Mouse (Mus musculus) testis, adult 2 months (tissue): ENCODE data around the gene Ppil3. TPM values are rescaled to one million over a fixed set of nuclear protein-coding genes. Genes with fewer than 3 reads are reported as not detected.

ENCODE experiments used
- H3K27ac ChIP-seq: fragments of 200-500 bp; 2 replicates; pipeline ENCODE4 v1.5.1; 2012; ENCODE audit warnings: low read depth, low read length; ENCODE audit not compliant: control insufficient read depth, insufficient read depth
- H3K27me3 ChIP-seq: fragments of 200-500 bp; 2 replicates; pipeline ENCODE4 v1.6.1; 2012; ENCODE audit warnings: mild to moderate bottlenecking, low read length, moderate library complexity; ENCODE audit not compliant: control insufficient read depth, insufficient read depth
- H3K36me3 ChIP-seq: fragments of 200-500 bp; 2 replicates; pipeline ENCODE4 v1.6.1; 2012; ENCODE audit warnings: mild to moderate bottlenecking, low read length; ENCODE audit not compliant: control insufficient read depth, insufficient read depth
- H3K4me1 ChIP-seq: fragments of 200-500 bp; 2 replicates; pipeline ENCODE4 v1.6.1; 2012; ENCODE audit warnings: low read length; ENCODE audit not compliant: control insufficient read depth, insufficient read depth
- H3K4me3 ChIP-seq: fragments of 200-500 bp; 2 replicates; pipeline ENCODE4 v1.5.1; 2012; ENCODE audit warnings: low read depth, mild to moderate bottlenecking, low read length, moderate library complexity, mixed read lengths; ENCODE audit not compliant: control insufficient read depth
- CTCF ChIP-seq: fragments of 200-500 bp; IDR thresholded peaks from 2 replicates; pipeline ENCODE4 v1.5.1; 2012; ENCODE audit warnings: low read depth, mild to moderate bottlenecking, inconsistent platforms, low read length, moderate library complexity; ENCODE audit not compliant: control insufficient read depth, insufficient read depth, insufficient replicate concordance
- POLR2A ChIP-seq: fragments of 200-500 bp; IDR thresholded peaks from 2 replicates; pipeline ENCODE4 v1.6.1; 2012; ENCODE audit warnings: low read depth, mild to moderate bottlenecking, inconsistent platforms, low read length, moderate library complexity; ENCODE audit not compliant: control insufficient read depth
- polyA plus RNA-seq: library from polyadenylated mRNA; depleted of rRNA; stranded (reverse); fragments of >200 nt; gene quantifications from 2 replicates; pipeline ENCODE4 v1.2.3, GENCODE M21; 2012; rRNA removed

The Ppil3 gene
- 13.4 and 14.8 TPM in 2 replicates for polyA plus RNA-seq

DNA sequence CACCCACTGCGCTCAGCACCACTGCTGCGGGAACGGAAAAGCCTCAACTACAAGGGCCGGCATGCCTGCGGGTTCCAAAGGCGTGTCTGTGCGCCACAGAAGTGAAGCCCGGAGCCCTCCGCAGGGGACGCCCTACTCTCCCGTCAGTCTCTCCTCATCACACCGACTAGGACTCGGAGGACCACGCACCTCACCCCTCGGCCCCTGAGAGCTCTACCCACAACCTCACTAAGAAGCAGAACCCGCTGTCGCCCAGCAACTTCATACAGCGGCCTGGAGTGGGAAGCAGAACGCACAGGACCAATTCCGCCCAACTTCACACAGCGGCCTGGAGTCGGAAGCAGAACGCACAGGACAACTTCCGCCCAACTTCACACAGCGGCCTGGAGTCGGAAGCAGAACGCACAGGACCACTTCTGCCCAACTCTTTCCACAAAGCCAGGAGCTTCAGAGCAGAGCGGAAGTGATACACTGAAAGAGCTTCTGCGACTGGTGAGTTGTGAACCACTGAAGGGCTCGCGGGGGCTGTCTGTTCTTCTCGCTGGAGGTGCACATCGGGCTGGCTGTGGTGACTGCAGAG, at the start of gene Ppil3, which contains the start of gene Nif3l1:
Ppil3 (minus strand) TSS at position 344 of the 580 bp plus-strand sequence.
Nif3l1 (plus strand) TSS at position 9 of the 580 bp plus-strand sequence.
- H3K4me3 ChIP-seq, result peak within 1 kb of the TSS; percentile 94
- no peak for TF ChIP-seq CTCF
- peak; percentile 75; the same call in 1 of the 2 replicates for TF ChIP-seq POLR2A
- no peaks in the 10 kb centered on the region for H3K27me3 ChIP-seq
- peaks cover 3% of the 10 kb centered on the region for H3K4me1 ChIP-seq
- no peaks in the 10 kb centered on the region for H3K36me3 ChIP-seq
- H3K27ac ChIP-seq, result peak within 1 kb of the TSS; percentile 91

DNA sequence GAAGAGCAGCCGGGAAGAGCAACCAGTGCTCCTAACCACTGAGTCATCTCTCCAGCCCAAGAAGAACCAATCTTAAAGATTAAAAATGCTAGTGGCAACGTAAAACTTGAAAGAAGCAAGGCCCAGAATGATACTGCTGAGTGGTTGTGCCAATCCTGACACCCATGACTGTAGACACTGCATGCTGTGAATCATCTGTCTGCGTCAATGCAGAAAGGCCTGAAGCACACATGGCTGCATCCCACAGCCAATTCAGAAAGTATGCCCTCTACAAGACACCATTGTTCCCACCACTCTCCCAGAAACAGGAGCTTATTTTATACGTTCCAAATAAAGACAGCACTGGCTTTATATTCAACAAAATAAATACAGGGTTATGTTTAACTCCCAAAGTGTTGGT, 37.4 kb upstream of the Ppil3 start:
- no peak for TF ChIP-seq POLR2A
- TF ChIP-seq CTCF, result no peak
- Histone ChIP-seq H3K27me3 (no peaks in the 10 kb centered on the region), H3K36me3 (peaks cover 1% of the 10 kb centered on the region), H3K4me3 (no peak overlapping the region), H3K4me1 (no peaks in the 10 kb centered on the region), H3K27ac (no peak overlapping the region)

DNA sequence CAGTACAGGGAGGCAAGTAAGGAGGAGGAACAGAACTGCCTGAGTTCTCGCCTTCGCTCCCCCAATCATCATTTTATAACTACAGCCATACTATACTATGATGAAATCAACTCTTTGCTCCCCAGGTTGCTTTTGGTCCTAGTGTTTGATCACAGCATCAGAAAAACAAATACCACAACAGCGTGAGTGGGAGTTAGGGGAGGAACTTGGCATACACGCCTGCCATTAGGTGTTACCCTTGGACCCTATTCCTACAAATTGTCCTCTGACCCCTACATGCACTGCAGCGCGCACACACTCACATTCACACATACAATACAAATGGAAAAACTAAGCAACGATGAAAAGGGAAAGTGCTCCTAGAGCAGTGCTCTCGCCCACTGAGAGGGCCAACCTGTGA, 30.4 kb upstream of the Ppil3 start:
- Histone ChIP-seq H3K4me1 (no peaks in the 10 kb centered on the region), H3K27ac (no peak overlapping the region), H3K27me3 (no peaks in the 10 kb centered on the region), H3K36me3 (peaks cover 2% of the 10 kb centered on the region; the same call in 1 of the 2 replicates), H3K4me3 (no peak overlapping the region)
- no peak for TF ChIP-seq POLR2A

DNA sequence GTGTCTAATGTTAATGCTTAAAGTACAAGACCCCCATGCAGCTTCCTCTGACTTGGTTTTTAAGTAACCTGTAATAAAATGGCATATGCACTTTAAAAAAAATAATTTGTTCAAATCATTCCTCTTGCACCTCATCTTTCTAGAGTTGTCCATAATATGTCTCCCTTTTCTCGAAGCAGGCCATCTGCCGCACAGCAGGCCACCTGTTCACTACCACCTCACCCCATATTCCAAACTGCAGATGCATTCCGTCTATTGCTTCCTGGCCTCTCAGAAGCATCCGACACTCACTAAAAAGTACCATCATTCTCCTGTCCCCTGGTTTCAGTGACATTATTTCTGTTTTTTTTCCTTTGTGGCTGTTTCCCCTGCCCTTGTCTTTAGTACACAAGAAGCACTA, 20.3 kb upstream of the Ppil3 start:
- Histone ChIP-seq H3K4me1 (no peaks in the 10 kb centered on the region), H3K27ac (no peak overlapping the region), H3K27me3 (no peaks in the 10 kb centered on the region), H3K4me3 (no peak overlapping the region), H3K36me3 (no peaks in the 10 kb centered on the region; the same call in 1 of the 2 replicates)
- TF ChIP-seq CTCF (no peak), POLR2A (no peak)

DNA sequence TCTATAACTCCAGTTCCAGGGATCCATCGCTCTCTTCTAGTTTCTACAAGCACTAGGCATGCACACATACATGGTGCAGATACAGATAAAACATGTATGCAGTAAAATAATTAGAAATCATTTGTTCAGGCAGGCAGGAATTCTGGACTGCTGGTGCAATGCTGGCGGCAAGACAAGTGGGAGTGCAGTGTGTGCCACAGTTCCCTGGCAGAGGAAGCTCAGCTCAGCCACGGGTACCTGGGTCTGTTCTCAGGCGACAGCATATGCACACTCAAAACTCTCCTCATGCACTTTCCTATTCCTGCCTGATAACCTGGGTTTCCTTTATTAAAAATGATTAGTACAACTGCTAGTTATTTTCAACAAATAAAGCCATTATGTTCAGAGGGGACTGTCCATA, 19.8 kb upstream of the Ppil3 start:
- Histone ChIP-seq H3K27ac (no peak overlapping the region), H3K27me3 (no peaks in the 10 kb centered on the region), H3K4me1 (no peaks in the 10 kb centered on the region), H3K4me3 (no peak overlapping the region), H3K36me3 (no peaks in the 10 kb centered on the region; the same call in 1 of the 2 replicates)
- no peak for TF ChIP-seq POLR2A
- no peak for TF ChIP-seq CTCF

DNA sequence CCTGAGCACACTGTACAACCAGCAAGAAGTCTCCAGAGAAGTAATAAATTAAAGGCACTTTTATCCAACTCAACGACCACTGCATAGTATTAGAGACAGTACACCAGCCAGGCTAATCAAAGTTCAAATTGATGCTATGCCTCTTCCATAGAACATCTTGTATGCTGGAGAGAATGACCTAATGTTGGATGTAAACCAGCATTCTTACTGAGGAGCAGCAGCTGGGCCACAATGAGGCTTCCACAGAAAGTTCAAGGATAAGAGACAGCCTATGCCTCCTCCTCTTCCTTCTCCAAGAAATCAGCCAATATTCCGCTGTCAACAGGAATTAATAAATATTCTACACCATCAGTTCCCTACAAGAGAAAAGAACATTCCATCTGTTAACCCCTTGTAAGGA, 18.6 kb upstream of the Ppil3 start:
- no peaks in the 10 kb centered on the region for H3K27me3 ChIP-seq
- H3K4me3 ChIP-seq, result no peak overlapping the region
- H3K27ac ChIP-seq, result no peak overlapping the region
- no peaks in the 10 kb centered on the region for H3K4me1 ChIP-seq
- TF ChIP-seq CTCF, result no peak
- TF ChIP-seq POLR2A, result no peak
- H3K36me3 ChIP-seq, result no peaks in the 10 kb centered on the region; the same call in 1 of the 2 replicates

DNA sequence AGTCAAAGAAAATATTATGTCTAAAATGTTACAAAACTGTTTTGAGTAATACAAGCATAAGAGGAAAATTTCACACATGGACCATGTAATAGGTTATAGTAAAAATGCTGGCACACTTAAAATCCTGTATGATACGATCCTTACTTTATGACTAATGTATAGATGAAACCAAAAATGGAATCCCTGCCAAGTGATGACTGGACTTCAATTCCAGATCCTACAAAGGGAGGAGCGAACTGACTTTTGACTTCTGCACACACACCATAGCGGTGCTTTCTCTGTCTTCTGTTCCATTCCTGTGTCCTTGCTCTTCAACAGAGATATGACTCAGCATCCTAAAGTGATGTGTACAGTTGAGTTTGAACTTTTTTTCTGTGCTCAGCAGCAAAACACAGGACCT, 15.3 kb upstream of the Ppil3 start:
- TF ChIP-seq POLR2A, result no peak
- TF ChIP-seq CTCF, result no peak
- Histone ChIP-seq H3K4me3 (no peak overlapping the region), H3K27me3 (no peaks in the 10 kb centered on the region), H3K27ac (no peak overlapping the region), H3K36me3 (no peaks in the 10 kb centered on the region; the same call in 1 of the 2 replicates), H3K4me1 (no peaks in the 10 kb centered on the region)

DNA sequence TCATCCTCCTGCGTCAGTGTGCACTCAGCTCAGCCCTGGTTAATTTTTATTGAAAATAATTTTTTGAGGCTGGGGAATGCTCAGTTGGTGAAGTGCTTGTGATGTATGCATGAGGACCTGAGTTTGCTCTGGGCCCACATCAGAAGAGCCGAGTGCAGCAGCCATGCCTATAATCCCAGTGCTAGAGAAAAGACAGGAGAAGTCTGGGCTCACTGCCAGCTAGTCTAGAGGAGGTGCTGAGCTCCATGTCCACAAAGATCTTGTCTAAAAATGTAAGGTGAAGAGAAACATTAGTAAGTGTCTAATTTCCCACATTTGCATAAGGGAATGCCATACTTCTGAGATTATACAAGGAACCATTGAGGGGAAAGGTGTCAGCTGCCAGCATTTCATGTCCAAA, 13.6 kb upstream of the Ppil3 start:
- Histone ChIP-seq H3K27ac (no peak overlapping the region), H3K27me3 (no peaks in the 10 kb centered on the region), H3K4me3 (no peak overlapping the region), H3K4me1 (no peaks in the 10 kb centered on the region), H3K36me3 (no peaks in the 10 kb centered on the region; the same call in 1 of the 2 replicates)
- TF ChIP-seq CTCF (no peak), POLR2A (no peak)
